Mouse (Mus musculus): ENCODE data around the gene Ccdc177. TPM values are rescaled to one million over a fixed set of nuclear protein-coding genes. Genes with fewer than 3 reads are reported as not detected.
"Not testable (repeated sequence)": the region's sequence is repeated elsewhere in the genome, so short reads cannot be mapped to it uniquely, and the experiment has no call there.

Ccdc177 gene
- polyA plus RNA-seq, 1 experiment from 2014 or later = 7.8 TPM

DNA sequence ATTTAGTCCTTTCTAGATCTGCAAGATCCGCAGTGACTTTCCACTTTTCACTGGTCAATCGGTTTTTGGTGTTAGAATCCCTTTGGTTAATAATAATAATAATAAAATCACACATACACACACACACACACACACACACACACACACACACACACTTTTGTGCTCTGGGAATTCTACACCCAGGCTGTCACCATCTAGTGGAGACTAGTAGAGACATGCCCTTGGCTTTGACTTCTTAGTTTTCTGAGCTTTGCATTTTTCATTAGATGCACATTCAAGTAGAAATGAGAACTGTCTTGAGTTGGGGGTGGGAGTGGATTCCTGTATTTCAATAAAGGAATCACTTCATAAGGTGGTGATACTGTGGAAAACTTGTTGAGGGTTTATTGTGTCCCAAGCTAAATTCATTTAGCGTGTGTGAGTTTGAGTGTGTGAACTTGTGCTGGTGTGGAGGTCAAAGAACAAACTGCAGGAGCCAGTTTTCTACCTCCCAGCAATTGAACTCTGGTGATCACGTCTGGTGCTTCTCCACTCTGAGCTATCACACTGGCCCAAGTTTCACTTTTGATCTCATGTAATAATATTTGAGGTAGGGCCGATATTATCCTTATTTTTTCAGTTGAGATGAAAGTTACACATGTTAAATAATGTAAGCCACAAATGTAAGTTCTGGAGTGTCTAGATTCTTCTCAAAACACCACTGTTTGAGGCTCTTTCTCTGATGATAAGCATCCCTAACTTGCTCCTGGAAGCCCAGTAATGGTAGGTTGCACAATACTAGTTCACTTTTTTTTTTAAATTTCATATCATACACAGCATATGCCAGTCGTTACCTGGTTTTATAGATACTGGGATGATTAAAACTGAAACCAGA, 31.3 kb upstream of the Ccdc177 start:
- no peak for ATAC-seq (ENCODE audit: low FRiP score)
- Histone ChIP-seq H3K36me3 (replicated peaks) (no peaks in the 10 kb centered on the region), H3K9me3 (no peaks in the 10 kb centered on the region), H3K9ac (peak overlapping the region; percentile 92), H3K4me3 (replicated peaks) (peak overlapping the region; percentile 93), H3K4me2 (peak overlapping the region; percentile 69), H3K4me1 (peaks cover 27% of the 10 kb centered on the region), H3K27ac (peak overlapping the region; percentile 98; the same call in 1 of the 2 replicates), H3K27me3 (no peaks in the 10 kb centered on the region)
- WGBS = 47% methylated on average over 6 of the region's 6 CpGs

DNA sequence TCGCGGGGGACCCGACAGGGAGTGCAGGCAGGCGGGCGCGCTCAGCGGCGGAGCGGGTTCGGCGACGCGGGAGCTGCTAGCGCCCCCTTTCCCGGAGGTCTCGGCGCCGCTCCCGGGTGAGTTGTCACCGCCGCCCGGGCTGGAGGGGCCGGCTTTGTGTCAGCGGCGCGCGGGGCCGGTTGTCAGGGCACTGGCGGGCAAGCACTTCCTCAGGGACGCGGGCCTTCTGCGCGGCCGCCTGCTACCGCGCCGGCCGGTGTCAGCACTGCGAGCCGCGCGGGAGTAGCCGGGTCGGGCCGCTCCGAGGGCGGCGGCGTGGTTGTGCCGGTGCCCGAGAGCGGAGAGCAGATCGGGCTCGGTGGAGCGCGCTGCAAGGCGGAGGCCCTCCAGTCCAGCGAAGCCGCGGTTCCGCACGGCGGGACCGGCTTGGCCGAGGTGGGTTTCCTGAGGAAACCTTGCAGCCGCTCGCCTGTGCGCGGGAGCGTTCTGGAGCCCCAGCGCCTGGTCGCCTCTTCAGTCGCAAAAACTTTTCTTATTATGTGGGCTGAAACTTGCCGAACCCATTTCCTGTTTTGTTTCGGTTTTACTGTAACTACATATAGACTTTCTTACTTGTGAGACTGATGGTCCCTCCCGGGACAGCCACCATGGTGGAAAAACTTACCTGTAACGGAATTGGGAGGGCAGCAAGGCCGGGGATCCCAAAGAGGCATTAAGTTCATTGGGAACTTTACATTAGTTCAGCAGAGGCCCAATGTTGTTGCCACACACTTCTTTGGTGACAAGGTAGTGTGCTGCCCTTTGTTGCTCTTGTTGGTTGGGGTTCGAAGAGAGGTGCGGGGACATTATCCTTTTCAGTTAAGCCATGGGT, 30.4 kb upstream of the Ccdc177 start:
- Histone ChIP-seq H3K27me3 (no peaks in the 10 kb centered on the region), H3K4me3 (replicated peaks) (peak overlapping the region; percentile 93), H3K4me2 (peak overlapping the region; percentile 69), H3K9ac (peak overlapping the region; percentile 92), H3K27ac (peak overlapping the region; percentile 98), H3K36me3 (replicated peaks) (no peaks in the 10 kb centered on the region), H3K4me1 (peaks cover 27% of the 10 kb centered on the region), H3K9me3 (no peaks in the 10 kb centered on the region)
- WGBS = under 1% methylated on average over 80 of the region's 80 CpGs
- no peak for ATAC-seq (ENCODE audit: low FRiP score)

DNA sequence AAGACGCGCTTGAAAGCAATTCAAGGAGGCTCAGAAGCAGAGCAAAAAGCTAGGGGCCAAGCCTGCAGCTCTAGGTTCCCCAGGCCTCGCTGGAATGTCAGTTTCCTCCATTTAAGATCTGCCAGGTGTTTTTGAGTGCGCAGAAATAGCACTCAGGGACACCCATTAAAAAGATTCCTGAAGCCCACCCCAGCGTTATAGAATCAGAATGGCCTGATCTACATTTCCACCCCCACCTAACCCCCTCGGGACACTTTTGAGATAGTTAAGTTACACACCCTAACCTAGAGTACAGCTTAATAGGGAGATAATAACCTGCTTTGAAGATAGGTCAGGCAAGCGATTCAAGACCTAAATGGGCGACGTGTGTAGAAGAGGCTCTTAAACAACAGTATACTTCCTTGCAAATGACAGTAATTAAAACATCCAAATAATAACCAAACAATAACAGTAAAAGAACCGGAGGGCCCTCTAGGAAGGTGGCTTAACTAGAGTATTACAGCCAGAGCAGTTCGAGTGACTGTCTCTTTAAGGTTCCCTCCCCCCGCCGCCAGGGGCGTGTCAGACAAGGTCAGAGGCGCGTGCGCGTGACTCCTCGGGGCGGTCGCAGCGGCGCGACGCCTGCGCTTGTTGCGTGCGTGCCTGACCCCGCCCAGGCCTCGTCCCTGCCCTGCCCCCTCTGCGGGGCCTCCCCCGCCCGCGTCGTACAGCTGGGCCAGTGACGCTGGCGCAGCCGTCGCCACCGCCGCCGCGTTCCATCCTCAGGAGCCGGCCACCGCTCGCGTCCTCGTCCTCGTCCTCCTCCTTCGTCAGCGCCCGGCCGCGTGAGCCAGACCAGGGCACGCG, 29.6 kb upstream of the Ccdc177 start, which contains the start of gene Susd6:
TSS of gene Susd6 (plus strand) at position 662 of the 846 bp plus-strand sequence.
- H3K27ac ChIP-seq = peak within 1 kb of the TSS; percentile 98
- H3K4me3 ChIP-seq (replicated peaks) = peak within 1 kb of the TSS; percentile 93
- WGBS = 3% methylated on average over 56 of the region's 56 CpGs
- H3K27me3 ChIP-seq = no peaks in the 10 kb centered on the region
- H3K9me3 ChIP-seq = no peaks in the 10 kb centered on the region
- peak within 1 kb of the TSS; percentile 92 for H3K9ac ChIP-seq
- H3K4me1 ChIP-seq = peaks cover 24% of the 10 kb centered on the region
- ATAC-seq (ENCODE audit: low FRiP score) = peak; percentile 98
- peak within 1 kb of the TSS; percentile 69 for H3K4me2 ChIP-seq
- H3K36me3 ChIP-seq (replicated peaks) = no peaks in the 10 kb centered on the region

DNA sequence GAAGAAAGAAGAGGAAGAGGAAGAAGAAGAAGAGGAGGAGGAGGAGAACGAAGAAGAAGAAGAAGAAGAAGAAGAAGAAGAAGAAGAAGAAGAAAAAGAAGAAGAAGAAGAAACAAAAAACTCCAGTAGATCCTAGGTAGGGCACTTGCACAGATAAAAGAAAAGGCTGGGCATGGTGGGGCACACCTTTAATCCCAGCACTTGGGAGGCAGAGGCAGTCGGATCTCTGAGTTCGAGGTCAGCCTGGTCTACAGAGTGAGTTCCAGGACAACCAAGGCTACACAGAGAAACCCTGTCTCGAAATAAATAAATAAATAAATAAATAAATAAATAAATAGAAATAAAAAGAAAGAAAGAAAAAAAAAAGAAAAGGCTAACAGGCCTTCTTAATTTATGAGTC, 28.8 kb upstream of the Ccdc177 start:
- not testable (repeated sequence) for ATAC-seq (ENCODE audit: low FRiP score); H3K9ac ChIP-seq; H3K27ac ChIP-seq; H3K4me2 ChIP-seq; H3K4me3 ChIP-seq (replicated peaks); H3K9me3 ChIP-seq; H3K27me3 ChIP-seq; H3K36me3 ChIP-seq (replicated peaks)
- 86% methylated on average over 4 of the region's 4 CpGs for WGBS
- H3K4me1 ChIP-seq = peaks cover 23% of the 10 kb centered on the region

DNA sequence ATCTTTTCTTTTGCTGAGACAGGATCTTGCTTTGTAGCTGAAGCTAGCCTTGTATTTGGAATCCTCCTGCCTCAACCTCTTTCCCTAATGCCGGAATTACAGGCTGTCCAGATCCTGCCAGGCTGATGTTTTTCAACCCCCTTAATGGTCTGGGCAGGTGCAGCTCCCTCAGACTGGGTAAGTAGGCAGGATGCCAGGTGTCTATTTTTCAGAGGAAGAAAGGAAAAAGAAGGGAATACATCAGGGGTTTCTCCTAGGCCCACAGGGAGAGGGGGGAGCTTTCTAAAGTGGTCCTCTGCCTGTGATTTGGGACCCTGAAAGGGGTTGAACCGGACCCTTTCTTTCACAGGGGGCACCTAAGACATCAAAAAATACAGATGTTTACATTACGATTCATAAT, 27.7 kb upstream of the Ccdc177 start:
- Histone ChIP-seq H3K27me3 (no peaks in the 10 kb centered on the region), H3K9ac (no peak overlapping the region), H3K4me1 (peaks cover 23% of the 10 kb centered on the region), H3K9me3 (no peaks in the 10 kb centered on the region), H3K27ac (no peak overlapping the region), H3K36me3 (replicated peaks) (no peaks in the 10 kb centered on the region), H3K4me2 (no peak overlapping the region), H3K4me3 (replicated peaks) (no peak overlapping the region)
- ATAC-seq (ENCODE audit: low FRiP score) = no peak
- WGBS = 88% methylated on average over 3 of the region's 3 CpGs

- H3K27me3 ChIP-seq = no peaks in the 10 kb centered on the region
- no peak overlapping the region for H3K27ac ChIP-seq
- H3K4me3 ChIP-seq (replicated peaks) = no peak overlapping the region
- no peak for ATAC-seq (ENCODE audit: low FRiP score)
- no peaks in the 10 kb centered on the region for H3K9me3 ChIP-seq
- H3K9ac ChIP-seq = no peak overlapping the region
- H3K4me2 ChIP-seq = no peak overlapping the region
- 57% methylated on average over 11 of the region's 11 CpGs for WGBS
- H3K4me1 ChIP-seq = peaks cover 19% of the 10 kb centered on the region
- no peaks in the 10 kb centered on the region for H3K36me3 ChIP-seq (replicated peaks)
These were observed 27.1 kb upstream of the Ccdc177 start for GRCm38 (mm10) chr12:80787604-80788003.

DNA sequence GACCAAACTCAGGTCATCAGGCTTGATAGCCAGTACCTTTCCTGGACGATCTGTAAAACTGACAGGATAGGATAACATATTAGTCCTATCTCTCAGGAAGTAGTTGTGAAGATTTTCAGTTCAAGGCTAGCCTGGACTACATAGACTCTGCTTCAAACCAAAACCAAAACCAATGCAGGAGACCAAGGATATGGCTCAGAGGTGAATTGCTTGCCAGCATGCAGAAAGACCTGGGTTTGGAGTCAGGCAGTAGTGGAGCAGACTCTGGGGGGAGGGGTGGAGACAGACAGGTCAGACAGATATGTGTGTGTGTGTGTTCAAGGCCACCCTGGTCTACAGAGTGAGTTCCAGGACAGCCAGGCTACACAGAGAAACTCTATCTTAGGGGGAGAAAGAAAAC, 26.1 kb upstream of the Ccdc177 start:
- WGBS = 73% methylated on average over 1 of the region's 1 CpGs
- no peaks in the 10 kb centered on the region for H3K9me3 ChIP-seq
- ATAC-seq (ENCODE audit: low FRiP score) = no peak
- H3K36me3 ChIP-seq (replicated peaks) = no peaks in the 10 kb centered on the region
- no peak overlapping the region for H3K4me2 ChIP-seq
- H3K27ac ChIP-seq = no peak overlapping the region
- no peak overlapping the region for H3K9ac ChIP-seq
- H3K4me1 ChIP-seq = peaks cover 9% of the 10 kb centered on the region
- H3K27me3 ChIP-seq = no peaks in the 10 kb centered on the region
- H3K4me3 ChIP-seq (replicated peaks) = no peak overlapping the region

DNA sequence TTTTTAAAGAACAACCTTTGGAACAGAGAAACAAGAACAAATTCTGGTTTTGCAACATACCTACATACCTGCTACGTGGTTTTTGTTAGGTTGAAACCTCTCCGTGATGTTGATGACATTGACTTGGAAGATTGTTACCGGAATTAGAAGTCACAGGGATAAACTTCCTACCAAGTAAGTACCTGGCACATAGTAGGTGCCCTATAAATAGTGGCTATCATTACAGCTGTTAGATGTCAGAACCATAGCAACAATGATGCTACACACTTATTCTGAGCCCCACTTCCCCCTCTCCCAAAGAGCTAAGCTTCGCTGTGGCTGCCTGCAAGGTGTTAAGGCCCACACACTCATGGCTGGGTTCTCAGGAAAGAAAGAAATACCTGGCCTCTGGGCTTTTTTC, 25.1 kb upstream of the Ccdc177 start:
- H3K36me3 ChIP-seq (replicated peaks) = no peaks in the 10 kb centered on the region
- H3K4me2 ChIP-seq = no peak overlapping the region
- H3K9ac ChIP-seq = no peak overlapping the region
- WGBS = 86% methylated on average over 4 of the region's 4 CpGs
- no peak overlapping the region for H3K4me3 ChIP-seq (replicated peaks)
- peaks cover 5% of the 10 kb centered on the region; the same call in 1 of the 2 replicates for H3K4me1 ChIP-seq
- H3K27me3 ChIP-seq = no peaks in the 10 kb centered on the region
- H3K9me3 ChIP-seq = no peaks in the 10 kb centered on the region
- ATAC-seq (ENCODE audit: low FRiP score) = no peak
- no peak overlapping the region for H3K27ac ChIP-seq

- Histone ChIP-seq H3K27me3 (no peaks in the 10 kb centered on the region), H3K9me3 (no peaks in the 10 kb centered on the region), H3K9ac (no peak overlapping the region), H3K4me1 (peaks cover 5% of the 10 kb centered on the region; the same call in 1 of the 2 replicates), H3K36me3 (replicated peaks) (no peaks in the 10 kb centered on the region), H3K4me3 (replicated peaks) (no peak overlapping the region), H3K4me2 (no peak overlapping the region), H3K27ac (no peak overlapping the region)
- no peak for ATAC-seq (ENCODE audit: low FRiP score)
- WGBS = 89% methylated on average over 5 of the region's 5 CpGs
These were observed 24.5 kb upstream of the Ccdc177 start for GRCm38 (mm10) chr12:80785005-80785404.

- no peak overlapping the region for H3K4me2 ChIP-seq
- H3K9ac ChIP-seq = no peak overlapping the region
- H3K27me3 ChIP-seq = no peaks in the 10 kb centered on the region
- H3K4me1 ChIP-seq = no peaks in the 10 kb centered on the region
- no peak overlapping the region for H3K4me3 ChIP-seq (replicated peaks)
- ATAC-seq (ENCODE audit: low FRiP score) = no peak
- 79% methylated on average over 1 of the region's 1 CpGs for WGBS
- no peaks in the 10 kb centered on the region for H3K36me3 ChIP-seq (replicated peaks)
- no peak overlapping the region for H3K27ac ChIP-seq
- H3K9me3 ChIP-seq = no peaks in the 10 kb centered on the region
These were observed 23.4 kb upstream of the Ccdc177 start for GRCm38 (mm10) chr12:80783889-80784288.

GRCm38 (mm10) chr12:80782892-80783291, 22.4 kb upstream of the Ccdc177 start:
- Histone ChIP-seq H3K27ac (no peak overlapping the region), H3K9ac (no peak overlapping the region), H3K27me3 (no peaks in the 10 kb centered on the region), H3K4me3 (replicated peaks) (no peak overlapping the region), H3K9me3 (no peaks in the 10 kb centered on the region), H3K4me1 (no peaks in the 10 kb centered on the region), H3K4me2 (no peak overlapping the region), H3K36me3 (replicated peaks) (no peaks in the 10 kb centered on the region)
- 53% methylated on average over 3 of the region's 3 CpGs for WGBS
- no peak for ATAC-seq (ENCODE audit: low FRiP score)

DNA sequence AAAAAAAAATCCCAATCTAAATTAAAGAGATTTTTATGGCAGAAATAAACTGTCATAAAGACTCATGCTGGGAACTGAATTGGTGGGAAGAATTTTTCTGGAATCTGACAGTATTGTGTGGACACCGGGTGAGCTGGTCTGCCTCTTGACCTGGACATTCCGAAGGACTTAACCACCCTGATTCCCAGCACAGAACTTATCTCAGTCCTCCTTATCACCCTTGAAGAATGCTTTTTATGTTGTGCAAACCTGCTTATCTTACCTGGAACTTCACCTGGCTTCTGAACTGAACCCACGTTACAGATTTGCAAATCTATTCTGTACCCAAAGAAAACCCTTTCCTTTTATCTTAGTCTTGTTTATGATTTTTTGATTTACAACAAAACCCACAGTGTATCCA, 21.7 kb upstream of the Ccdc177 start:
- Histone ChIP-seq H3K4me3 (replicated peaks) (no peak overlapping the region), H3K27me3 (no peaks in the 10 kb centered on the region), H3K27ac (no peak overlapping the region), H3K4me2 (no peak overlapping the region), H3K9me3 (no peaks in the 10 kb centered on the region), H3K9ac (no peak overlapping the region), H3K4me1 (no peaks in the 10 kb centered on the region), H3K36me3 (replicated peaks) (no peaks in the 10 kb centered on the region)
- ATAC-seq (ENCODE audit: low FRiP score) = no peak
- WGBS = 86% methylated on average over 3 of the region's 3 CpGs
